Mouse (Mus musculus) mouse trophoblast stem cell (cell line): ENCODE measurements around the gene Zfp286.

Source experiments
- in situ Hi-C, 2 experiments: fragments of 300-500 bp; cut with MseI, MboI; formaldehyde crosslinking; loops; 2 replicates in 1 of 2; 3 replicates in 1 of 2; pipeline ENCODE4 v1.15.1; 2025

Gene Zfp286

DNA sequence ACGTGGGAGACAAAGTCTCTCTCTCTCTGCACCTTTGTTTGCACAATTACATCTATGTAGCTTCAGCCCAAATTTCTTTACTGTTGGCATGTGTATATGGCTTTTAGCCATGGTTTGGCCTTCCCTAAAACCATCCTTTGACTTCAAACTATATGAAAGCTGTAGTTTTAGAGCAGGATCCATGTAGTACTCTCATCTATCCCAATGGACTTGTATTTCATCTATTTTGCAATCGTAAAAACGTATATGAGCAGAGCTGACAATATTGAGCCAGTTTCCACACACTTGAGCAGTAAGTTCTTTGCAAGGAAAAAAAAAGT lies 315 bp upstream of the Zfp286 start:
- in situ Hi-C loops: no loop called here

GRCm38 (mm10) chr11:62776510-62776909 lies 12.8 kb downstream of the Zfp286 start:
- in situ Hi-C loops: no loop called here

DNA sequence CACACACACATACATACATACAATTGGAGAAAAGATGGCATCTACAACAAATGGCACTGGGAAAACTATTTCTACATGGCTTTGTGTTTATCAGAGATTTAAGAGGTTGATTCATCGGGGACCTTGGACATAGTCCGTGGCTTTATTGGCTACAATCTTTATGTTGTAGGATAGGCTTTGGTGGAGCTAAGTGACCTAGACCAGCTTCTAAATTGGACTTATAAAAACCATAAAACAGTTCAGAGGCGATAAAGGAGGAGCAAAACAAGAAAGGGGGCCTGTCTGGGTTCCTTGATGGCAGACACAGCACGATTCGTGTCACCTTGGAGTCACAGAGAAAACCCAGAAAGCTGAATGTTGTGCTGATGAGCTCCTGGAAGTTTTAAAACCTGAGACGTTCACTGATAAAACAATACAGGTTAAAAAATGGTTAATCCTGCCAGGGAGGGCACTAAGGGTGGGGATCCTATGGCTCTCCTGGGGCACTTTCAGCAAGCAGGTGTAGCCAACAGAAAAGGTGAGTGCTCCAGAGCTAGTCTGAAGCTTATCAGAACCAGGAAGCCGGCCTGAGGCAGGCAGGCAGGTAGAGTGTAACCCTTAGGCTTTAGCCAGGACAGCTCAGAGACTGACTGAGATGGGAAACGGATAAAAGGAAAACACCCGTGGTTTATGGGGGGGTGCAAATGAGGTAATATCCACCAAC lies 28.4 kb downstream of the Zfp286 start:
- in situ Hi-C loops: loop anchor here in 1 of 2 experiments (25.0 kb wide), 1 partner anchor 376 kb away; the partner anchor contains the start of gene Pmp22

DNA sequence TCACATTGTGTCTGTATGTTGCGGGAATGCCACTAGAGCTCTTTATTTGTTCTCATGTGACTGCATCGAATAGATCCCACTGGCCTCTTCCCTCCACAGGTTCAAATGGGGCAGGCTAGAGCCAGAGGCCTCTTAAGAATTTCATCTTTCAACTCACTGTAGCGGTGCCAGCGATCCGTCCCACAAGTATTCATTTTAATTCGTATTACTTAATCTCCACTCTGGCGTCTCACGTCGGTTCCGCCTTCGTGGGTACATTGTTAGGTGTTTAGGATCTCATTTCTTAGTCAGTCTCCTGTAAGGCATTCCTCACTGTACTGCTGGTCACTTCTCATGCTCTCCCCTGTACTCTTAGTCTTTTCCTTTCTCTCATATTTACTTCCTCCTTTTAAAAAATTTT lies 30.8 kb downstream of the Zfp286 start:
- in situ Hi-C loops: loop anchor here (10.0 to 25.0 kb wide), 2 partner anchors 156 to 379 kb away; partner anchors contain the start of gene Pmp22 (in 1 of the 2)

DNA sequence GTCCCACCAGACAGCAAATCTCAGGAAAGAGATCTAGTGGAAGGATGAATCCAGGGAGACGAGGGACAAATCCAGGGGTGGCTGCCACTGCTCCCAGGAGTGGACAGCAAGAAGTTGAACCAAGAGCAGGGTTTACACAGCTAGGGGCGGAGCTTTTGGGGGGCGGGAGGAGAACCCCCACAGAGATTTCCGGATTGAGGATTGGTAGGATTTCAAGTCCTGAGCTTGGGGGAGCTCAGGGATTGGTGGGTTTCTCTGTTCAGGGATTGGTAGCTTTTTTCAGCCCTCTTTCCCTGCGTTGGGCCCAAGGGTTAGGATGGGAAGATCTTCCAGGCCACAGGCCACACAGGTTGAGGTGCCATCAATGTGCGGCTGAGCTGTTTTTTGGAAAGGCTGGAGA lies 31.4 kb downstream of the Zfp286 start:
- in situ Hi-C loops: loop anchor here (10.0 to 25.0 kb wide), 2 partner anchors 157 to 379 kb away; partner anchors contain the start of gene Pmp22 (in 1 of the 2)

DNA sequence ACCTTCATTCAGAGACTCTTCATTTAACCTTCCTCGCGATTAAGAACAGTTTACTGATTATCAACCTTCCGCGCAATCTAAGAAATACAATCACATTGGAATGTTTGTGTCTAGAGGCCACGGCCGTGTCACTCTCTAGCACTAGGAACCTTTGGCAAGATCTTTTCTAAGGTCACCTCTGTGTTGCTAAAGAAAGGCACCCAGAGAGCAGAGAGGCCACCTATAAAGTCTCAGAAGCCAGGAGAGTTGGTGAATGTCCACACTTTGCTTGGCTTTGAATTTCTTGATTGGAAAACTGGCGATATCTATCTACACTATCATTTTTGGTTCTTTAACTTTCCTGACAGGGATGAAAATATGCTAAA lies 32.1 kb downstream of the Zfp286 start:
- in situ Hi-C loops: loop anchor here (10.0 to 25.0 kb wide), 2 partner anchors 158 to 380 kb away; partner anchors contain the start of gene Pmp22 (in 1 of the 2)

GRCm38 (mm10) chr11:62756456-62757142 lies 32.7 kb downstream of the Zfp286 start:
- in situ Hi-C loops: loop anchor here (10.0 to 25.0 kb wide), 2 partner anchors 158 to 381 kb away; partner anchors contain the start of gene Pmp22 (in 1 of the 2)

GRCm38 (mm10) chr11:62752780-62753179 lies 36.5 kb downstream of the Zfp286 start, which contains the start of gene Gm10428:
Gm10428 (plus strand) TSS chr11:62753100.
- in situ Hi-C loops: loop anchor here (10.0 to 25.0 kb wide), 2 partner anchors 162 to 385 kb away; partner anchors contain the start of gene Pmp22 (in 1 of the 2)

DNA sequence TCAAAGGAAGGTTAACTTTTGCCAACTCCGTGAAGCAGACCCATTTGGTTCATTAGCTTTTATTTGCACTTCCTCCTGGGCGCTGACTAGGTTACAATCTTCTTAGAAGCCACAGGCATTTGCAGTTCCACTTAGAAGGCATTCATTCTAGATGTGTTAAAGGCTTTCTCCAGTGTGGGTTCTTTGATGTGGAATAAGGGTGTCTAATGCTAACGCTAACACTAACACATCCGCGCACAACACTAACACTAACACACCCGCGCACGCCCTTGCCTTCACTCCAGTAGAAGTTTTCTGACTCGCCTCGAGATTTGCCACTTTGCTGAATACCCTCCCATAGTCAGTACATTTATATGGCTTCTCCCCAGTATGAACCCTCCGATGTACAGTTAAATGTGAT lies 37.1 kb downstream of the Zfp286 start:
- in situ Hi-C loops: loop anchor here (10.0 to 25.0 kb wide), 2 partner anchors 163 to 385 kb away; partner anchors contain the start of gene Pmp22 (in 1 of the 2)

- in situ Hi-C loops: loop anchor here in 1 of 2 experiments (10.0 kb wide), 1 partner anchor 385 kb away; no protein-coding TSS in a partner anchor
Measured at GRCm38 (mm10) chr11:62749445-62749844, 39.8 kb downstream of the Zfp286 start.

DNA sequence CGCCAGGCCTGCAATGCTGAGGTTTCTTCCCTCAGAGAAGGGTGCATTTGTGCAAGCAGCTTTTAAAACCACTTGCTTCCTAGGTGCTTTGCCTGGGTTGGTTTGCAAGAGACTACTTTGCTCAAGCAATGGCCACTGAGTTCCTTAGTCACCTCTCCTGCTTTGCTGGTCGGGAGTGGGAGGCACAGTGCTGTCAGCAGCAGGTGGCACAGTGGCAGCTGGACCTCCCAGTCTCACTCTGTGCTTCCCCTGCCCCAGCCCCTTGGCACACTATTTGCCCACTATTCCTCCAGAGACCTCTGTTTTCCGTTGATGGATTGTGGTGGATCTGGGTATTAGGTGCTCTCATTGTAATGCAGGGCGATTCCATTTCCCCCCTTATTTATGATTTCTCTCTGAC lies 41.2 kb downstream of the Zfp286 start:
- in situ Hi-C loops: loop anchor here in 1 of 2 experiments (10.0 kb wide), 1 partner anchor 387 kb away; no protein-coding TSS in a partner anchor

- in situ Hi-C loops: loop anchor here in 1 of 2 experiments (10.0 kb wide), 1 partner anchor 388 kb away; no protein-coding TSS in a partner anchor
Measured at GRCm38 (mm10) chr11:62747227-62747626, 42.0 kb downstream of the Zfp286 start.

DNA sequence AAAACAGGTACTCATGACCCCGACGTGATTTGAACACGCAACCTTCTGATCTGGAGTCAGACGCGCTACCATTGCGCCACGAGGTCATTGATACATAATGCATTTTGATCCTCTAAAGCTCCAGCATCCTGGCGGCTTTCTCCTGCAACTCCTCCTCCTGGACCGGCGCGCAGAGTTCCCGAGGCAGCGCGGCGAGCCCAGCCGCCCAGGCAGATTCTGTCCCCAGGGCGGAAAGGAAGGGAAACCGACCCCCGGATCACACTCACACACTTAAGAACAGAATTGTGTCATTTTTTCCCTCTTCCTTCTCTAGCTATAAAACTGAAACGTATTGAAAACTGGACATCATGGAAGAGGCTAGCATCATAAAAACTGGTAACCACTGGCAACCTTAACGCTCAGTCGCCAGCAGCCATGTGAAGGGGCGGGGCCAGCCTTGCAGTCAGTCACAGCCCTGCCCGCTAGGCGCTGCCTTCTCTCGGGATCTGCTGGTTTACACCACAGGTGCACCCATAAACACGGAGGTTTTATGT lies 43.2 kb downstream of the Zfp286 start:
- in situ Hi-C loops: loop anchor here in 1 of 2 experiments (10.0 kb wide), 1 partner anchor 389 kb away; no protein-coding TSS in a partner anchor

DNA sequence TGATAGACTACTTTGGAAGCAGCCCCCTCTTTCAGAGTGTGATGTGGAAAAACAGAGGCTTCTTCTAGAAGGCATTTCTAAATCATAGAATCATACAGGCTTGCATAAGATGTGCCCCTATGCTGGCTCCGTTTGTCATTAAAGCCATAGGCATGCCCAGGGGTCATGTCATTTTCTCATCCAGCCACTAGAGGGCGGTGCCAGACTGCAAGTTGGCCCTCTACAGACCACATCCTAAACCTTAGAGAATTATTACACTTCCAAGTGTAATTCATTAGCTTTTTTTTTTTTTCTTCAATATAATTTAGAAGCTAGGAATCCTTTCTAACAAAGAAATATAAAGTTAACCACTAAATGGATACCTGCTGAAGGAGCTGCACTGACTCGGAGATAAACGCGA lies 45.2 kb downstream of the Zfp286 start:
- in situ Hi-C loops: loop anchor here in 1 of 2 experiments (10.0 kb wide), 1 partner anchor 391 kb away; no protein-coding TSS in a partner anchor

DNA sequence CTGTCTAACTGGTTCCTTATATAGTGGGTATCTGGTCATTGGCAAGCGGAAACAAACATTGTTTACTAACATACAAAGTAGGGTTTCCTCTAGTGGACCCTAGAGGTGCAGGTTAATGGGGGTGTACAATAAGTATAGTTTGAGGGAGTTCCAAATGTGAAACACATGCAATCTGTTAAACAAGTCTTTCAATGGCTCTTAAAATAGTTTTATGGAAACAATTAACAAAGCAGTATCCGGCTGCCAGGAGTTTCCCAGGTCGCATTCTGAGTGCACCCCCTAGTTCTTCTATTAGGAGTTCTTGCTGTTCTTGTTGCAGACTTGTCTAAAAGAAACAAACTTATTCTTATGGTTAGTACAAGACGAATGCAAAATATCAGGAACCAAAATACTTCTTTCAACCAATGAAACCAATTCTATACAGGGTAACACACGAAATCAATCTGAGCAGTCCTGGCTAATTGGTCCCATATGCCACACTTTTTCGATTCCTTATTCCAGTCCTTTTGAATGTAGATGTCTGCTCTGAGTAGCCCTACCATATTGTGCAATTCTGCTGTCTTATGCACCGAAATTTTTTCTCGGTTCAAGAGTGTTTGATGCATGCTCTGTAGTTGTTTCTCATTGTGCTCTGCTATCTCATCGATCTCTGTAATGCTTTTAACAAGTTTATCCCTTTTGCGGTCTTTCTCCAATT lies 46.9 kb downstream of the Zfp286 start:
- in situ Hi-C loops: loop anchor here in 1 of 2 experiments (10.0 kb wide), 1 partner anchor 392 kb away; no protein-coding TSS in a partner anchor

DNA sequence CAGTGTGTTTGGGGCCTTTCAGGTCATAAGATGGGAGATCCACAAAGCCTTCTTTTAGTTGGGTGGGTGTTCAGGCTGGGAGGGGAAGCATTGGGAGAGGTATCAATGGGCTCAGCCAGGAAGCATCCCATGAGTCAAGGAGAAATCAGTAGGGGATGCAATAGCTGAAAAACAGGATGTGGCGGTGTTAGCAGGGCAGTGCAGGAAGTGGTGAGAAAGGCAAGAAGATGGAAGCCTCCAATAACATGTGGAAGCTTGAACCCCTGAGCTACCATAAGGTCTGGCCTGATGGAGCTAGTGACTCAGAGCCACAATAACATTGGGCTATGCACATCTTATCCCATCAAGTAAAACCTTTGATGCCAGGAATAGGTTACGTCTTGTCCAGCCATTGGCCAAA lies 48.1 kb downstream of the Zfp286 start:
- in situ Hi-C loops: loop anchor here in 1 of 2 experiments (10.0 kb wide), 1 partner anchor 394 kb away; no protein-coding TSS in a partner anchor

DNA sequence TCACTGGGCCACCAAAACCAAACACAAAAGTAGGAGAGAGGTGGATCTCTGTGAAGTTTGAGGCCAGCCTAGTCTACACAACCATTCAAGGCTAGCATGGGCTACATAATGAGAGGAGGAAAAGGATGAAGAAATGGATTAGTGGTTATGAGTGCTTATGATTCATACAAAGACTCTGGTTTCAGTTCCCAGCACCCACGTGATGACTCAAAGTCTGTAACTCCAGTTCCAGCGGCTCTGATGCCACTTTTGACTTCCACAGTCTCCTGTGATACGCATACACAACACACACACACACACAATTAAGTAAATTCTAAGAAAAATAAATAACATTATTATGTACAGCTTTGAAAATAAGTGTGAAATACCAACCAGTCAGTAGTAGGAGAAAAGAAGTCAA lies 56.6 kb downstream of the Zfp286 start:
- in situ Hi-C loops: no loop called here

DNA sequence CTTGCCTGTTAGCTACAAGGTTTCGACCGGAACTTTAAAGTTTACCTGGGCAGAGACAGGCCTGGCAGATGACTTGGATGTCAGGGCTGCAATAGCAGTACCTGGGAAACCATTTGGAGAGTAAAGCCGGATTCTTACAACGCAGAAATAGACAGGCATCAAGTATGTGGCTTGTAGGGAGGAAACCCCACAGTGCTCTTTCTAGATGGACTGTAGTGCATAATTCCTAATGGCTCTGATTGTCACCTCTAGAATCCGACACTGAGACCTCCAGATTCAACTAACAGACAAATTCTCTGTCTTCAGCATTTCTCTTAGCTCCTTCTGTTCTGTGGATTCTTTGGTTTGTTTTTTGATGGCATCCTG lies 57.3 kb downstream of the Zfp286 start:
- in situ Hi-C loops: no loop called here

GRCm38 (mm10) chr11:62731311-62732021 lies 57.8 kb downstream of the Zfp286 start, which contains the start of gene Zfp287:
Zfp287 (minus strand) TSS chr11:62731905.
- in situ Hi-C loops: no loop called here

DNA sequence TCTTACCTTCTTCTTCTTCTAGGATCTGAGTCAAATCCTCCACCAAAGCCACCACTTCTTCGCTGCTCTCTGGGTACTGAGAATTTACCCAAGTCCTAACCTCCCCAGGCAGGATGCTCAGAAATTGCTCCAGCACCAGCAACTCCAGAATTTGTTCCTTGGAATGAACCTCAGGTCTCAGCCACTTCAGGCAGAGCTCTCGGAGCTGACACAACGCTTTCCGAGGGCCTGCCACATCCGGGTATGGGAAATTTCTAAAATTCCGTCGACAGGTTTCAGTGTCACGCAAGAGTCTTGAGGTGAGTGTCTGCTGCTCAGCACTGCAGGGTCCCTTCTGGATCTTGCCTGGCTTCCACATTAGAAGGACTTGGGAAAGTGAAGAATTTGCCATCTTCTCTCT lies 61.0 kb downstream of the Zfp286 start:
- in situ Hi-C loops: no loop called here
